Mouse (Mus musculus) olfactory bulb, adult 2 months (tissue): Measurements from ENCODE around the gene Tbc1d2.

Source experiments
- CTCF ChIP-seq: fragments of 200-500 bp; IDR thresholded peaks from 2 replicates; pipeline ENCODE4 v1.5.1; 2012; ENCODE audit warnings: low read depth, mild to moderate bottlenecking, low read length, moderate library complexity; ENCODE audit not compliant: insufficient read depth
- POLR2A ChIP-seq: fragments of 200-500 bp; IDR thresholded peaks from 2 replicates; pipeline ENCODE4 v1.6.1; 2012; ENCODE audit warnings: mild to moderate bottlenecking, low read depth, low read length, moderate library complexity; ENCODE audit not compliant: insufficient read depth

- TF ChIP-seq POLR2A, result no peak
- no peak for TF ChIP-seq CTCF
Observed at GRCm38 (mm10) chr4:46675992-46676391, 26.0 kb upstream of the Tbc1d2 start.
